Mouse (Mus musculus): Measurements from ENCODE around the gene Ibtk.
"Not testable (repeated sequence)": the region's sequence is repeated elsewhere in the genome, so short reads cannot be mapped to it uniquely, and the experiment has no call there.

DNA sequence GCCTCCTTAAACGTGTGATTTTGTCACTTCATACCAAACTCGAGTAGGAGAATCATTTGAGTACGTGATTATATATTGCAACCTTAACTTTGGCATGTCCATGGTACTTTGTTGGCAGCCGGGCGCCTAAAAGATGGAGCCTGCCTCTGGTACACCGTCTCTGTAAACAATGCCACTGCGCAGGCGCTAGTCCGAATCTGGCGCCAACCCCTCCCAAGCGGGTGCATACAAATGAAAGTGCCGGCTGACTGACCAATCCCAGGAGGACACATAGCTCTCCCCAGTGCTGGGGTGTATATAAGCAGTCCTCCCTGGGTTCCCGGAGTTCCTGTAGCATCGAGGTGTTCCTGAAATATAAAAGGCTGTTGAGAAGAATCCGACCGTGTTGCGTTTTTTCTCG is 42.4 kb upstream of the Ibtk start:
- TF ChIP-seq POLR2A (IDR thresholded peaks at IDR 0.05; ENCODE audit: borderline replicate concordance, control insufficient read depth, low read depth, low read length); CTCF (IDR thresholded peaks at IDR 0.05; ENCODE audit: control insufficient read depth, insufficient read depth, low read length): not testable (repeated sequence)
